Mouse (Mus musculus) retina, postnatal 7 days (tissue): ENCODE measurements around the gene Rab20.
A peak's percentile ranks its signal among the peaks of the same experiment; 100 is the strongest.

Source experiments
- DNase-seq: peaks from one replicate; pipeline ENCODE4 v3.0.0-alpha.2; 2012; ENCODE audit warnings: low read depth, low spot score

Rab20 gene

DNA sequence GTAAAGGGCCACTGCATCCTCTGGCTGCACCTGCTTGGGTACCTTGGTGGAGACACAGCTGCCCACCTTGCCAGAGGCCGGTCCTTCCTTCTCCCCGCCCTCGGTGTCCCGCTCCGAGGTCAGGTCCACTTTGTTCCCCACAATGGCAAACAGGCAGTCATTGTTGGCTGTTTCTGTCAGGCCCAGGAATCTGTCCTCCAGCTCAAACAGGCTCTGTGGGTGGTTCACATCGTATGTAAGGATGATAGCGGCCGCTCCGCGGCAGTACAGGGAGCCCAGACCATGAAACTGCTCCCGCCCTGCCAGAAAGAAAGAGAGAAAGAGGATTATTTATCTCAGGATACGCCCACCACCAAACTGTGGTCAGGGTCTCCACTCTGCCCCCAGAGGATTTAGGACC lies 24.3 kb downstream of the Rab20 start:
- no peak for DNase-seq

DNA sequence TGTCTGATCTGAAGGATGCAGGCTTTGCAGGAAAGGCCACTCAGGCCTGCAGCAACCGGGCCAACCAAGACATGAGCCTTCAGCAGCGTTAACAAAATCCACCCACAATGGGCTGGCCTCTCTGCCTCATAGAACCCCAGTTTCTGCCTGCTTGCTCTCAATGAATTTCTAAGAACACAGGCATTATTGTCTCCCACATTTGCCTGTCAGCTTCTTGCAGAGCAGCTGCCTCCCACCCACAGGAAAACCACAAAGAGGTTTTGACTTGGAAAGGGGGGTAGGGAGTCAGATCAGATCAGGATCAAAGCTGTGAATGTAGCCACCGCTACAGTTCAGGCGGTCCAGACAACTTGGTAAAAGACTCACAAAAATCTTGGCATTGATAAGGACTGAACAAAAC lies 25.5 kb downstream of the Rab20 start:
- no peak for DNase-seq

DNA sequence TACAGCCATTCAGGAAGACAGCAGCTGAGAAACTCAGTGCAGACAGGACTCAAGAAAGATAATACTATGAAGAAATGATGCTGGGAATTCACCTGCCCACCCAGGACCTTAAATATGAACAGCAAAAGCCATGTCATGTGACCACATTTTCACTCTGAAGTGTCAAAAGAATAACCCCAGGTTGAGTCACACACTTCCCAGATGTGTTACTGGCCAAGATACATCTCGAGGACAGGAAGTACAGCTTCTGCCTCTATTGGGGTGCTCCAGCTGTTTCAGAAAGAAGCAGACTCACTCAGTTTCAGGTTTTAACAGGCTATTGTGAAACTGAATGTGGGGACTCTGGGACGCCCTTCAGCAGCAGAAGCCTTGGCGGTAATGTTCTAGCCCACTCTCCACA lies 26.0 kb downstream of the Rab20 start:
- DNase-seq: no peak

GRCm38 (mm10) chr8:11452152-11452551 lies 26.4 kb downstream of the Rab20 start:
- DNase-seq: no peak

DNA sequence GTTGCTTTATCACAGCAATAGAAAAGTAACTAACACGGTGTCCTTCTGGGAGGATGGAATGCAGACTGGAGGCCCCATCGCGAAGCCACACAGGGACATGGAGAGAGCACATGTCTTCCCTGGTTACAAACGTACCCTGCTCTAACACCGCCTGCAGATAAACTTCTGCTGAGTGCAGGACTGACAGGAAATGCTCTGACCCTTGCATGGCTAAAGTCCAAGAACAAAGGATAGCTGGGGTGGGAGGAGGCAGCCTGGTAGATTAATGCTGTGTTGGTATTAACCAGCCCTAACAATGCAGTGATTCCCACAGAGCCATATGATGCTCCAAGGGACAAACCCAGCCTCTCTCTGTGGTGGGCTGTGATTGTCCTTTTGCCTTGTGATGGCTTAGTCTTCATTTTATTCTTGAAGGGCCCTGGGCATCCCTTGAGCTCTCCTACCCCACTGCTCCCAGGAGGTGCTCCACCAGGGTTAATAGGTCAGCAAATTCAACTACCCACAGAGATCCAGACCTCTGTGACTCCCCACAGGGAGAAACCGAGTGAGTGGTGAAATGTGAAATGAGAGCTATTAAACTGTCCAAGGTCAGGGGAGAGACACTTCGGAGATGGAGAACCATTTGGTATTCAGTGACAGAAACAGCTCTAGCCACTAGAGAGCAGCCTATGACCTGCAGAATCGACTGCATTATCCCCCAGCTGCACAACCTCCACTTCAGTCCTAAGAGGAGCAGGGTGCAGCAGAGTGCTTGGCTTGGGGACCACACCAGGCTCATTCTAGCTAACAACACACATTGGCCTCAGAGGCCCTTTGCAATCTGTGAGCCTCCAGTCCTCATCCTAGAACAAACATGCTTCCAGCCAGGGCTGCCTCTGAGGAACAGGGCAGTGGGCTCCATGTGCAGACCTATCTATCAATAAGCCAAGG lies 28.1 kb downstream of the Rab20 start:
- DNase-seq: peak; percentile 31

DNA sequence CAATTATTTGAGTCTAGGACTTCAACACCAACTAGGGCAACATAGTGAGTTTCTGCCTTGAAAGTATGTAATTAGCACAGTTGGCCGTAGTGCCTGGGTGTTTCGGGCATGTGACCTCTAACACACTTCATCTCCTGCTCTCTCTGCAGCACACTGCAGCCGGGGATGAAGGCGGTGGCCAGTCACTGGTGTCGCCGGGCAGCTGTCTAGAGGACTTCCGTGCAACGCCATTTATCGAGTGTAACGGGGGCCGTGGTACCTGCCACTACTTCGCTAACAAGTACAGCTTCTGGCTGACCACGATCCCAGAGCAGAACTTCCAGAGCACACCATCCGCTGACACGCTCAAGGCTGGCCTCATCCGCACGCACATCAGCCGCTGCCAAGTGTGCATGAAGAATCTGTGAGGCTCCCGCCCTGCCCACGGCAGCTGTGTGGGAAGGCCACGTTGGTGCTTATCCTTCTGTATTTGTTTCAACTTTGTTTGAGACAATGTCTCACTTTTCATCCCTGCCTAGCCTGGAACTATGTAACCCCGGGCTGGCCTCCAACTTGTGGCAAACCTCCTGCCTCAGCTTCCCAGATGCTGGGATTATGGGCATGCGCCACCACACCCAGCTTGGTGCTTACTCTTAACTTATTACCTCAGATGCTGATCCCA lies 30.5 kb downstream of the Rab20 start:
- no peak for DNase-seq

GRCm38 (mm10) chr8:11445790-11446189 lies 32.7 kb downstream of the Rab20 start:
- no peak for DNase-seq

DNA sequence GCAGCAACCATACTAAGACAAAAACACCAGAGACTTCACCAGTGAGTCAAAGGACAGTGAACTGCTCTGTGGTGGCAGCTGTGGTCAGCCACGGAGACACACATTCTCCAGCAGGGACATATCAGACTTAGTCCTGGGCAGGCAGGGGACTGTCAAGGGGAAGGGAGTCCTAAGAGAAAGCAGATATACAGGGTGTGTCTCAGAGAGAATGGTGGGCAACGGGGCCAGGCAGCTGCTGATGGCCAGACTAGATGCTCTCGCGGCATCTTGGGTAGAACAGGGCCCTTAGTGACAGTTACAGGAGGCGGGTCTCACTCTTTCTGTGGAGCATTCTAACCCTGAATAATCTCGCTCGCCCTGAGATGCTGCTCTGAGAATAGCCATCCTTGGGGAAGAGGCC lies 34.3 kb downstream of the Rab20 start:
- no peak for DNase-seq

GRCm38 (mm10) chr8:11443611-11444010 lies 34.9 kb downstream of the Rab20 start:
- DNase-seq: no peak

GRCm38 (mm10) chr8:11441291-11441690 lies 37.2 kb downstream of the Rab20 start:
- DNase-seq: no peak

- no peak for DNase-seq
Observed at GRCm38 (mm10) chr8:11437862-11438261, 40.6 kb downstream of the Rab20 start.

DNA sequence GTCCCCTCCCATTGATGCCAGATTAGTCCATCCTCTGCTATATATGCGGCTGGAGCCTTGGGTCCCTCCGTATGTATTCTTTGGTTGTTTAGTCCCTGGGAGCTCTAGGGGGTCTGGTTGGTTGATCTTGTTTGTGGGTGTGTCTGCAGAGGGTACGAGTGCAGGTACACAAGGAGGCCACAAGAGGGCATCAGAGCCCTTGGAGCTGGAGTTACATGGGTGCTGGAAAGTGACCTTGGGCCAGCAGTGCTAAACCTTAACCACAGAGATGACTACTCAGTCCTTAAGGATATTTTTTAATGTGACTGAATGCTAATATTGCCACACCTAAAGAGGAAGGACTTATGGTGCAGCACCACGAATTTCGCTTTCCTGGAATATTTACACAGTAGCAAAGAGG lies 47.8 kb downstream of the Rab20 start:
- no peak for DNase-seq

DNA sequence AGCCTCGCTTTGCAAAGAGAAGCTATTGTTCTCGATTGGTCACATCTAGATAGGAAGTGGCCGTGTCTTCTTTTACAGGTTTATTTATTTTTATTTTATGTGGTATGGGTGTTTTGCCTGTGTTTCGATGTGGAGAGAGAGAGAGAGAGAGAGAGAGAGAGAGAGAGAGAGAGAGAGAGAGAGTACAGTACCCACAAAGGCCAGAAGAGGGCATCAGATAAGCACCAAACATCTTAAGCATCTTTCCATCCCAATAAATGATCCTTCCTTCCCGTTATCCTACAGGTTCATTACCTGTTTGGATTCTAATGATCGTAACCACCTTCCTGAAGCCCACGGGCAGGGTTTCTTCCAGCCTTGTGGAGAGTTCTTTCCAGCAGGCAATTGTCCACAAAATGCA lies 55.4 kb downstream of the Rab20 start:
- no peak for DNase-seq

DNA sequence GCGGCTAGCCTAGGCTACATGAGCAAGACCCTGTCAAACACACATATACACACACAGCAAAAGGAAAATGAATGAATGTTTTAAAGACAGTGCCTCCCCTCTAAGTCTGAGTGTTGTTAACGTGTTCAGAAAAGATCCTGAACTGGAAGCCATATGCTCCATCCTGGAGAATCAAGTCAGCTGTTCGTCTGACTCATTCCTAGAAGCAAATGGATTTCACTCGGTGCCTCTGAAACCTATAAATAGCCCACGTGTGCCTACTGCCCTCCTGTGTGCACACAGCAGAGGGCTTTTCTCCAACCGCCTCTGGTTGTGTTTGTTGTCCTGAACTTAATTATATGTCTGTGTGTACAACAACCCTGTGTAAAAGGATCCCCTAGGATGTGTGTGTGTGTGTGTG lies 56.5 kb downstream of the Rab20 start:
- no peak for DNase-seq

DNA sequence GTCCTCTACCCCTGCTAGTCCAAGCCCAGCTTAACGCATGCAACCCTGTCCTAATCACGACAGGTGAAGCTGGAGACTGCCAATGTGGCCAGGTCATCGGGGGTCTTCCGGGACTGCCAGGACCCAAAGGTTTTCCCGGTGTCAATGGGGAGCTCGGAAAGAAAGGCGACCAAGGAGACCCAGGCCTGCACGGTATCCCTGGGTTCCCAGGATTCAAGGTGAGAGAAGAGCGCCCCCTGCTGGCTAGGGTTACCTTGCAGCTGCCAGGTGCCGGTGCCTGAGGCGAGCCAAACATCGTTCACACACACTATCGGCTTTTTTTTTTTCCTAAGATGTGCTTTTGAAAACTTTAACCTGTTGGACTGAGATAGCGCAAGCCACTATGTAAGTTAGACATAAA lies 57.4 kb downstream of the Rab20 start:
- no peak for DNase-seq

DNA sequence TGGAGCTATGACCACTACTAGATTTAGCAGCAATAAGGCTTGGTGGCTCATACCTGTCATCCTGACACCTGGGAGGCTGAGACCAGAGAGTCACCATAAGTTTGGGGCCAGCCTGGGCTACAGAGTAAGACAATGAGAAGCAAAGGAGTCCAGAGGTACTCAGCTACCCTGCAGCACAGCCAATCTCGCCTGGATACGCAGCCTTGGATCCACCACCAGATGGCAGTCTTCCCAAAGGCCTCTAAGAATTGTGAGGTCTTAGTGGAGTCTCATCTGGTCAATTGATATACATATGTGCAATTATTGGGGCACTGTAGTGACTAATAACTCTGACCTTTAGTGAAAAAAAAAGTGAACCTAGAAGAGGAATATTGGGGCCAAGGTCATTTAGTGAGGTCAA lies 58.9 kb downstream of the Rab20 start:
- DNase-seq: peak; percentile 65

DNA sequence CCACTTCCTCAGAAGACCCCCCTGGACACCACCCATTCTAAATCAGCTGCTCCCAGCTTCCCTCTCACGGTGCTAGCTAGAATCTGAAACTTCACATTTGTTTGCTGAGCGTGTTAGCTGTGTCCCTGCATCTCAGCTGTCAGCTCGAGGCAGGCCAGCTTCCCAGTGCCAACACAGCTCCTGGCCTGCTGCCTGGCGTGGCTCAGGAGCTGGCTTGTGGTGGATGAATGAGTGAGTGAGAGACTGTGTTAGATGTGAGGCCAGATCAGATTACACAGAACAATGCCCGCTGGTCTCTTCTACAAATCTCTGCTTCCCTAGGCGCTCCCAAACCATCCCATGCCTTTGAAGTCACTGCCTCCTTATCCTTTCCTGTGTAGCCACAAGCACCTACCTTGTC lies 59.3 kb downstream of the Rab20 start:
- no peak for DNase-seq

DNA sequence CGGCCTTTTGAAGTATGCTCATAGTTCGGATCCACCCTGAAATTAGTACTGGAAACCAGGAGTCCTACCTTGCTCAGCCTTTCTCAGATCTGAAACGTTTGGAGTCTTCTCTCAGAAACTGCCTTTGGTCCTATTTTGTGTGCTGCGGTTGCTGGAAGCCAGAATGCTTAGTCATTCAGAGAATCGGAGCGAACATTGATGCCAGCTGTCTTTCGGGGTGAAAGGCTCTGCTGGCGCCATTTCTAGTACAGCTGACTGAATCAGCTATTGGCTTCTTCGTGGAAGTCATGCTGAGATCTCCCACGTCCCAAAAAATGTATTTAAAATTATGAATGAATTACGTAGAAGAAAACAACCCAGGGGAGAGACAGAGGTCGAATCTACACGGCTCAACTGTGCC lies 60.7 kb downstream of the Rab20 start:
- DNase-seq: no peak

DNA sequence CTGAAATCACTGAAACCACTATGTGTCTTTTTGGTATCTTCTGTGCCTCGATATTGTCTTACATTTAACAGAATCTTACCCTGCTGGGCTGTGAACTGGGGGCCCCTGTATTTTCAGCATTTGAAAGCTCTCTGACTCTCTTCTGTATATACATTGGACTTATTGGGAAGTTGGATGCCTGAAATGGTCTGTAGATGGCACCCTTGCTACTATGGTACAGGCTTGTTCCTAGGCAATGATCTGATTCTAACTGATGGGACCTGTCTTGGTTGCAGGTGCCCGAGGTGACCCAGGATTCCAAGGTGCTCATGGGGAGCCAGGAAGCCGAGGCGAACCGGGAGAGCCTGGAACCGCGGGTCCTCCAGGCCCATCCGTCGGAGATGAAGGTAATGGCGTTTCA lies 63.4 kb downstream of the Rab20 start:
- DNase-seq: no peak

DNA sequence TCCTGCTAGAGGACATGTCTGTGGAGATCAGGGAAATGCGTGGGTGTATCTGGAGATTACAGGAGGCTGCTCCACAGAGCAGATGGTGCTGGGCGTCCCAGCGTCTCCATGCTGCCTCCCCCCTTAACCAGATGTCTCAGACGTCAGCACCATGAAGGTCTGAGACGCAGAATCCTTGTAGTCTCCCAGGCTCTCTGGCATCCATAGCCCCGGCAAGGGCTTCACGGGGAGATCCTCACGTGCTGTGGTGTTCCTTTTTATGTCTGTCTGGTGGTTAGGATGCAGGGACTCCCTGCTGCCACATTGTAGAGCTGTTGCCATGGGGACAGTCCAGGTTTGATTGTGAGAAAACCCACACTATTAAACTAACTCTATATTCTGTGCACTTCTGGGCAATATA lies 64.2 kb downstream of the Rab20 start:
- no peak for DNase-seq

- DNase-seq: no peak
Observed at GRCm38 (mm10) chr8:11412450-11412849, 66.1 kb downstream of the Rab20 start.

DNA sequence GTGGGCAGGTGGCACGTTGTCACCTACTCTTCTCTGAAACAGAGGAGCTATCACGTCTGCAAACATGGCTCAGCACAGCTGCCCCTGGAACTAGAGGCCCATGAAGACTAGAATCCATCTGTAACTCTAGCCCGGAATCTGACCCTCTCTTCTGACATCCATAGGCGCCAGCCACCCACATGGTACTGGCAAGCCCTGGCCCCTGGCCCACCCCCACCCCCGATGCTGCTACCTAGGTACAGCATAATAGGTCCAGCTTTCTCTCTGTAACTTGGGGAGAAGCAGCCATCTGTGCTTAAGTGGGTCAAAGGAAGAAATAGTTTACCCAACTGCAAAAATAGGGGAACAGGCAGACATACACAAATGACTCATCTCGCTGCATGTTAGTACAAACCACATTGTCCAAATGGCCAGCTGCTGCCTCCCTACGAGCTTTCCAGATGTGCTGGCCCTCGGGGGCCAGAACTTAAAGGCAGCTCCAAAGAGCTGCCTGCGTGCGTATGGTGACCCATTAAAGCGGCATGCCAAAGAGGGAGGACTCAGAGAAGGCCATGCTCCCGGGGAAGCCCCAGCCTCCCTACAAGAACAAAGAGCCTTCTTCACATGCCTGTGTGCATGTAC lies 66.9 kb downstream of the Rab20 start:
- no peak for DNase-seq
